22 mouse cellular contexts compared by ENCODE assay signal in the genomic region with DNA sequence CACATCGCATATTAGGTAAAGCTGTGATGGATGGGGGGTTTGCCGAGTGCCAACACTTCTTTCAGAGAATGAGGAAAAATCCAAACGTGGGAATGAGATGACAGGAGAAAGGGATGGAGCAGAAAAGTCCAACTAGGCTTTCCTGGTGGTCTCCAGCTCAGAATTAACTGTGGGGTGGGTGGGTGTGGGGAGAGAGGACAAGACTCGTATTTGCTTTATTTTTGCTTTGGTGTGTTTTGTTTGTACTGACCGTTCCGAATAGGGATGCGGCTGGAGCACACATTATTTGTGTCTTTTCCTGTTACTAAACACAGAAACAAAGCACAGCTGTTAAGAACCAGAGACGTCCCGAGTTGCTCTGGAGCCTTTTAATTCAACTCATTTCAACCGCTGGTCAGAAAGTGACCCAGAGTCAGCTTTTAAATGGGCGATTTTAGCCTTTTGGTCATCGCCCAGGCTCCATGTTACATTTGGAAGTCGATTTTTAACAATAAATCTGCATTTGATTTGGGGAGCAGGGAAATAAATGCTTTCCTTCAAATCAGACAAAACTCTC.
DNase-seq lines count a peak whose midpoint lies in the region; ATAC-seq and TF ChIP-seq lines count a peak whose summit lies in the region.
"Had no signal": no experiment of that assay in that cellular context is flagged by ENCODE, and none has a peak within 500 bp of the region (broad histone marks: within the 10 kb centered on the region; RNA-seq: fewer than 3 reads in every experiment).

No protein-coding gene starts in this region.

- no peak for TF ChIP-seq CTCF in heart, adult 2 months (IDR thresholded peaks at IDR 0.05)
- no peak for TF ChIP-seq CTCF in stomach, postnatal 0 days (IDR thresholded peaks at IDR 0.05; ENCODE audit: low read depth)

- no peaks in the 10 kb centered on the region for H3K27me3 ChIP-seq in heart, adult 2 months (ENCODE audit: control insufficient read depth, insufficient read depth, low read length)
- no peaks in the 10 kb centered on the region for H3K27me3 ChIP-seq in stomach, embryonic 15.5 days (replicated peaks)
- no peaks in the 10 kb centered on the region for H3K27me3 ChIP-seq in stomach, postnatal 0 days (ENCODE audit: control insufficient read depth, insufficient read depth, low read length)
- H3K27me3 ChIP-seq: embryonic facial prominence, embryonic 12.5 days; forebrain, embryonic 13.5 days; hindbrain, embryonic 13.5 days; midbrain, embryonic 15.5 days; neural tube, embryonic 15.5 days had no signal

- no peak for ATAC-seq in stomach, embryonic 15.5 days (ENCODE audit: insufficient read depth, low FRiP score, low read depth)
- ATAC-seq in stomach, postnatal 0 days (ENCODE audit: low FRiP score, low TSS enrichment) = no peak
- ATAC-seq: forebrain, embryonic 13.5 days; midbrain, embryonic 15.5 days had no signal

- H3K4me1 ChIP-seq in heart, adult 2 months (ENCODE audit: control insufficient read depth, insufficient read depth, low read length) = 0 out of 2 replicates have a peak, but pooled peaks cover 2% of the 10 kb centered on the region
- no peaks in the 10 kb centered on the region for H3K4me1 ChIP-seq in stomach, embryonic 15.5 days
- H3K4me1 ChIP-seq in stomach, postnatal 0 days (replicated peaks; ENCODE audit: control insufficient read depth, insufficient read depth) = no peaks in the 10 kb centered on the region
- H3K4me1 ChIP-seq: embryonic facial prominence, embryonic 12.5 days; forebrain, embryonic 13.5 days; heart, embryonic 10.5 days; hindbrain, embryonic 13.5 days; midbrain, embryonic 15.5 days; neural tube, embryonic 15.5 days had no signal

- no peak overlapping the region for H3K9ac ChIP-seq in heart, adult 2 months (ENCODE audit: low read depth, low read length)
- H3K9ac ChIP-seq in stomach, embryonic 15.5 days = no peak overlapping the region
- no peak overlapping the region for H3K9ac ChIP-seq in stomach, postnatal 0 days (ENCODE audit: low read length)
- H3K9ac ChIP-seq: embryonic facial prominence, embryonic 12.5 days; forebrain, embryonic 13.5 days; hindbrain, embryonic 13.5 days; liver, embryonic 14.5 days; midbrain, embryonic 15.5 days; neural tube, embryonic 15.5 days had no signal

- H3K9me3 ChIP-seq in stomach, embryonic 15.5 days = no peaks in the 10 kb centered on the region
- H3K9me3 ChIP-seq in stomach, postnatal 0 days (ENCODE audit: control insufficient read depth, low read length) = no peaks in the 10 kb centered on the region
- H3K9me3 ChIP-seq: embryonic facial prominence, embryonic 12.5 days; forebrain, embryonic 13.5 days; heart, embryonic 10.5 days; hindbrain, embryonic 13.5 days; midbrain, embryonic 15.5 days; neural tube, embryonic 15.5 days had no signal

- intact Hi-C loops in heart, adult 2 months (cut with DNase I) = no loop called here

- no peak for DNase-seq in heart, adult 2 months
- DNase-seq in heart, postnatal 4 days = no peak
- no peak for DNase-seq in stomach, postnatal 0 days (ENCODE audit: low spot score)
- DNase-seq in kidney, postnatal 10 days = peak; percentile 62
- peak; percentile 48 for DNase-seq in lung, postnatal 36 days
- no peak for DNase-seq in B cell, adult 2 months
- DNase-seq in cerebellum, adult 9-10 months = no peak
- DNase-seq: cerebellum, adult 8-10 months; gastrocnemius, postnatal 25 days; right cerebral cortex, postnatal 14 days; spleen, adult 18-20 months; thymus, postnatal 14 days had no signal

- TF ChIP-seq POLR2A in heart, adult 2 months (IDR thresholded peaks at IDR 0.05; ENCODE audit: insufficient read depth, low read depth, low read length) = no peak

- H3K4me3 ChIP-seq in heart, adult 2 months = no peak overlapping the region
- H3K4me3 ChIP-seq in stomach, embryonic 15.5 days (replicated peaks) = no peak overlapping the region
- H3K4me3 ChIP-seq in stomach, postnatal 0 days (ENCODE audit: low read depth, low read length) = no peak overlapping the region
- H3K4me3 ChIP-seq: embryonic facial prominence, embryonic 12.5 days; erythroblast, embryonic 14.5 days; forebrain, embryonic 13.5 days; heart, embryonic 10.5 days; hindbrain, embryonic 13.5 days; layer of hippocampus, adult 2 months; midbrain, embryonic 15.5 days; neural tube, embryonic 15.5 days had no signal

- H3K79me2 ChIP-seq in heart, adult 2 months (replicated peaks; ENCODE audit: control insufficient read depth, insufficient read depth, low read length) = no peaks in the 10 kb centered on the region

- TF ChIP-seq EP300 in heart, adult 2 months (IDR thresholded peaks at IDR 0.05; ENCODE audit: insufficient read depth, low read depth, low read length) = no peak
- TF ChIP-seq EP300 in stomach, postnatal 0 days (optimal IDR thresholded peaks at IDR 0.05) = no peak

- no peaks in the 10 kb centered on the region for H3K36me3 ChIP-seq in heart, adult 2 months (ENCODE audit: control insufficient read depth, insufficient read depth, low read length)
- H3K36me3 ChIP-seq in stomach, embryonic 15.5 days = no peaks in the 10 kb centered on the region
- H3K36me3 ChIP-seq in stomach, postnatal 0 days (ENCODE audit: control insufficient read depth, insufficient read depth, low read length) = no peaks in the 10 kb centered on the region
- H3K36me3 ChIP-seq: embryonic facial prominence, embryonic 12.5 days; heart, embryonic 10.5 days; hindbrain, embryonic 13.5 days; midbrain, embryonic 15.5 days; neural tube, embryonic 15.5 days had no signal

- H3K4me2 ChIP-seq in stomach, embryonic 15.5 days = no peak overlapping the region
- H3K4me2 ChIP-seq in stomach, postnatal 0 days (replicated peaks; ENCODE audit: low read depth) = no peak overlapping the region
- H3K4me2 ChIP-seq: embryonic facial prominence, embryonic 12.5 days; forebrain, embryonic 13.5 days; hindbrain, embryonic 13.5 days; midbrain, embryonic 15.5 days; neural tube, embryonic 15.5 days had no signal

- H3K27ac ChIP-seq in heart, adult 2 months = peak overlapping the region; percentile 61
- H3K27ac ChIP-seq in stomach, embryonic 15.5 days = peak overlapping the region; percentile 18; the same call in 1 of the 2 replicates
- H3K27ac ChIP-seq in stomach, postnatal 0 days (replicated peaks) = no peak overlapping the region
- H3K27ac ChIP-seq: embryonic facial prominence, embryonic 12.5 days; forebrain, embryonic 13.5 days; heart, embryonic 10.5 days; hindbrain, embryonic 13.5 days; layer of hippocampus, adult 2 months; liver, embryonic 14.5 days; midbrain, embryonic 15.5 days; neural tube, embryonic 15.5 days had no signal

- WGBS in heart, adult 2 months = 57% methylated on average over 13 of the region's 13 CpGs
- 43% methylated on average over 13 of the region's 13 CpGs for WGBS in stomach, embryonic 15.5 days
- WGBS in stomach, postnatal 0 days = 50% methylated on average over 13 of the region's 13 CpGs

Comparison
In these comparisons a context has a peak if more than half of its experiments do, and no peak if none do; other contexts are left out.
1. DNase-seq: peak in kidney, postnatal 10 days (single experiment) and lung, postnatal 36 days (single experiment); none in heart, adult 2 months (0 of 2), heart, postnatal 4 days (single experiment), stomach, postnatal 0 days (single experiment), B cell, adult 2 months (0 of 2) and cerebellum, adult 9-10 months (single experiment).